Mouse (Mus musculus) ES-E14 (cell line): ENCODE measurements at regions not wholly inside any gene's neighbourhood (a gene's known extent, or its start where the extent isn't known, plus 50 kb on each side); places are given as distances from the start of the nearest gene placed in this dataset.

Experiments used
- CHD2 ChIP-seq: IDR thresholded peaks from 2 replicates; pipeline ENCODE4 v1.6.1; 2014; ENCODE audit warnings: mild to moderate bottlenecking, low read depth, low read length, inconsistent platforms
- MAFK ChIP-seq: IDR thresholded peaks from 2 replicates; pipeline ENCODE4 v1.6.1; 2014; ENCODE audit warnings: mild to moderate bottlenecking, low read depth, low read length, inconsistent platforms; ENCODE audit not compliant: insufficient read depth
- ZNF384 ChIP-seq: IDR thresholded peaks from 2 replicates; pipeline ENCODE4 v1.6.1; 2012; ENCODE audit warnings: low read depth, low read length, inconsistent platforms

DNA sequence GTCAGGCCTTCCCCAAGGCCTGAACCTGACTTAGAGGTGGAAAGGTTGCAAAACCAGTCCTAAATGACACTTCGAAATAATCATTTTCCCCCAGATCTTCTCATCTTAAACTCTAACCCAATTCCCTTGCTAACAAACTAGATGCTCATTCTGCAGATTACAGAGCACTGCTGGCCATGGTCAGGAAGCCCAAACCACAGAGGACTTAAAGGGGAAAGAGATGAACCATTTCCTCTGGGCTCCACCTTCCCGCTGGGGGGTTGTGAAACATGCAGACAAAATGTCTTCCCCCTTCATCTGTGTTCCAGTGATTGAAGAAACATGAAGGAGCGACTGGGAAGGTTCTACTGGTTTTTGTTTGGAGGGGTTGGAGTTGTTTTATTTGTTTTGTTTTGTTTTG, 181.4 kb downstream of the Dhx15 start:
- TF ChIP-seq CHD2 (no peak), MAFK (no peak), ZNF384 (no peak)
